In genomic region chr6:54731726-54732125, GRCm38 (mm10) we compare ENCODE assay signal across 27 mouse cellular contexts. TPM values are rescaled to one million over a fixed set of nuclear protein-coding genes. Genes with fewer than 3 reads are reported as not detected.
DNase-seq lines count a peak whose midpoint lies in the region; ATAC-seq and TF ChIP-seq lines count a peak whose summit lies in the region.
"Had no signal": no experiment of that assay in that cellular context is flagged by ENCODE, and none has a peak within 500 bp of the region (broad histone marks: within the 10 kb centered on the region; RNA-seq: fewer than 3 reads in every experiment).

No protein-coding gene starts in this region.

- H3K4me3 ChIP-seq in forebrain, embryonic 14.5 days (ENCODE audit: low read depth, low read length) = no peak overlapping the region
- H3K4me3 ChIP-seq in forebrain, embryonic 15.5 days = no peak overlapping the region
- no peak overlapping the region for H3K4me3 ChIP-seq in liver, adult 2 months (ENCODE audit: insufficient read depth, low read depth, low read length)
- H3K4me3 ChIP-seq: forebrain, embryonic 12.5 days; gastrocnemius, adult 2 months; heart, adult 2 months; heart, embryonic 10.5 days; heart, embryonic 13.5 days; hindbrain, embryonic 12.5 days had no signal

- no peak overlapping the region for H3K4me2 ChIP-seq in forebrain, embryonic 14.5 days (ENCODE audit: low read length)
- H3K4me2 ChIP-seq in forebrain, embryonic 15.5 days (replicated peaks) = no peak overlapping the region
- H3K4me2 ChIP-seq: forebrain, embryonic 12.5 days; heart, embryonic 13.5 days; hindbrain, embryonic 12.5 days had no signal

- TF ChIP-seq POLR2A in liver, adult 2 months (IDR thresholded peaks at IDR 0.05; ENCODE audit: extremely low read depth, insufficient read depth, low read length) = no peak

- no peaks in the 10 kb centered on the region for H3K27me3 ChIP-seq in forebrain, embryonic 14.5 days (replicated peaks; ENCODE audit: control insufficient read depth, insufficient read depth, low read length)
- no peaks in the 10 kb centered on the region for H3K27me3 ChIP-seq in forebrain, embryonic 15.5 days
- no peaks in the 10 kb centered on the region for H3K27me3 ChIP-seq in liver, adult 2 months (ENCODE audit: control insufficient read depth, insufficient read depth, low read length)
- H3K27me3 ChIP-seq: forebrain, embryonic 12.5 days; heart, embryonic 13.5 days; hindbrain, embryonic 12.5 days; Patski had no signal

- no peaks in the 10 kb centered on the region for H3K36me3 ChIP-seq in forebrain, embryonic 14.5 days (ENCODE audit: control insufficient read depth, insufficient read depth, low read length)
- H3K36me3 ChIP-seq in forebrain, embryonic 15.5 days = no peaks in the 10 kb centered on the region
- no peaks in the 10 kb centered on the region for H3K36me3 ChIP-seq in liver, adult 2 months (ENCODE audit: control insufficient read depth, insufficient read depth, low read length)
- H3K36me3 ChIP-seq: forebrain, embryonic 12.5 days; heart, embryonic 10.5 days; heart, embryonic 13.5 days; hindbrain, embryonic 12.5 days had no signal

- H3K27ac ChIP-seq in forebrain, embryonic 14.5 days (ENCODE audit: low read depth, low read length) = 0 out of 2 replicates have a peak overlapping the region, but pooled peaks have one; percentile 10
- H3K27ac ChIP-seq in forebrain, embryonic 15.5 days (replicated peaks) = no peak overlapping the region; the same call in 1 of the 2 replicates
- H3K27ac ChIP-seq in liver, adult 2 months (replicated peaks; ENCODE audit: insufficient read depth, low read depth, low read length) = no peak overlapping the region
- H3K27ac ChIP-seq: forebrain, embryonic 12.5 days; gastrocnemius, adult 2 months; heart, adult 2 months; heart, embryonic 10.5 days; heart, embryonic 13.5 days; hindbrain, embryonic 12.5 days had no signal

- no peaks in the 10 kb centered on the region for H3K9me3 ChIP-seq in forebrain, embryonic 14.5 days (replicated peaks; ENCODE audit: control insufficient read depth, low read length)
- no peaks in the 10 kb centered on the region for H3K9me3 ChIP-seq in forebrain, embryonic 15.5 days
- H3K9me3 ChIP-seq: forebrain, embryonic 12.5 days; heart, embryonic 10.5 days; heart, embryonic 13.5 days; hindbrain, embryonic 12.5 days had no signal

- no peak for ATAC-seq in forebrain, embryonic 14.5 days
- ATAC-seq in forebrain, embryonic 15.5 days (replicated peaks) = no peak
- no peak for ATAC-seq in inflammation-experienced regulatory T-cells, adult 6 months
- ATAC-seq: CD4-positive, CD25-positive, alpha-beta regulatory T cell, adult 4 months; hindbrain, embryonic 16.5 days; intestine, embryonic 16.5 days; Patski had no signal

- no peaks in the 10 kb centered on the region for H3K79me2 ChIP-seq in liver, adult 2 months (ENCODE audit: control insufficient read depth, insufficient read depth, low read length)

- DNase-seq in forebrain, embryonic 14.5 days (ENCODE audit: low spot score) = no peak
- peak; percentile 53 for DNase-seq in liver, adult 2 months (ENCODE audit: extremely low read depth, low read depth, low spot score)
- DNase-seq in liver (no peak), adipocyte (ENCODE audit: low spot score) (peak; percentile 85)
- DNase-seq in skeletal muscle tissue, adult 2 months (ENCODE audit: low read depth, low spot score) = peak; percentile 13
- no peak for DNase-seq in retina, embryonic 14.5 days (ENCODE audit: low spot score)
- DNase-seq: adrenal gland, adult 2 months; adrenal gland, postnatal 14 days; cerebellum, adult 11 months; cerebellum, adult 2 months; cerebellum, adult 9-11 months; forebrain, postnatal 0 days; gastrocnemius, adult 2 months; gastrocnemius, postnatal 14 days; heart, postnatal 14 days; kidney, adult 18-20 months had no signal

- no peak overlapping the region for H3K9ac ChIP-seq in forebrain, embryonic 14.5 days (ENCODE audit: low read length)
- no peak overlapping the region for H3K9ac ChIP-seq in forebrain, embryonic 15.5 days (replicated peaks)
- no peak overlapping the region for H3K9ac ChIP-seq in liver, adult 2 months (ENCODE audit: low read depth, low read length)
- H3K9ac ChIP-seq: forebrain, embryonic 12.5 days; forebrain, postnatal 0 days; heart, embryonic 13.5 days; hindbrain, embryonic 12.5 days had no signal

- WGBS in forebrain, embryonic 14.5 days = 82% methylated on average over 3 of the region's 3 CpGs
- WGBS in forebrain, embryonic 15.5 days = 69% methylated on average over 3 of the region's 3 CpGs
- WGBS in liver, adult 2 months = 49% methylated on average over 3 of the region's 3 CpGs

- TF ChIP-seq CTCF in liver, adult 2 months (IDR thresholded peaks at IDR 0.05; ENCODE audit: low read depth, low read length) = no peak

- peaks cover 6% of the 10 kb centered on the region; the same call in 1 of the 2 replicates for H3K4me1 ChIP-seq in forebrain, embryonic 14.5 days (ENCODE audit: control insufficient read depth, insufficient read depth, low read length)
- peaks cover 22% of the 10 kb centered on the region for H3K4me1 ChIP-seq in forebrain, embryonic 15.5 days
- H3K4me1 ChIP-seq in liver, adult 2 months (ENCODE audit: control insufficient read depth, insufficient read depth, low read length) = peaks cover 12% of the 10 kb centered on the region
- H3K4me1 ChIP-seq: forebrain, embryonic 12.5 days; heart, embryonic 10.5 days; hindbrain, embryonic 12.5 days had no signal

RNA-seq across cellular contexts. Expression of gene Mturn, which starts 50.3 kb away (rescaled TPM):
- 96.6 and 127 TPM in 2 replicates for polyA plus RNA-seq in forebrain, embryonic 14.5 days (2014; fragmentation: Nextera tagmentation; extraction: Ambion mirVana)
- polyA plus RNA-seq in forebrain, embryonic 15.5 days (2015; fragmentation: Nextera tagmentation; extraction: Ambion mirVana) = 121 and 129 TPM in 2 replicates
- 1.6 and 2.1 TPM in 2 replicates for total RNA-seq in liver, adult 2 months (2014; rRNA removed)
- 0.89 and 1.1 TPM in 2 replicates for polyA plus RNA-seq in liver, adult 2 months (2012; rRNA removed)
- polyA plus RNA-seq in inflammation-experienced regulatory T-cells, adult 6 months (2017; shearing (Covaris generic)) = 10 to 100 TPM; 12.1 to 20.4 (median 17.0) TPM

Comparison
In these comparisons a context has a peak if more than half of its experiments do, and no peak if none do; other contexts are left out.
1. DNase-seq: peak in liver, adult 2 months (single experiment), adipocyte (single experiment) and skeletal muscle tissue, adult 2 months (single experiment); none in forebrain, embryonic 14.5 days (single experiment), liver (single experiment) and retina, embryonic 14.5 days (single experiment).